Mouse (Mus musculus) lung, postnatal 0 days (tissue): ENCODE measurements around the gene Med12l. TPM values are rescaled to one million over a fixed set of nuclear protein-coding genes. Genes with fewer than 3 reads are reported as not detected.

ENCODE experiments used
- ATAC-seq: fragments of 200-750 bp; cut with Nextera tagmentation; 2 replicates; pipeline ENCODE4 v1.8.0; 2017; ENCODE audit warnings: moderate library complexity
- DNase-seq: peaks from one replicate; pipeline ENCODE4 v3.0.0-alpha.2; 2016; ENCODE audit warnings: low spot score
- H3K27ac ChIP-seq: fragments of 300-500 bp; sonication (generic); 2 replicates; pipeline ENCODE4 v1.5.1; 2014; ENCODE audit warnings: antibody characterized with exemption, mild to moderate bottlenecking, low read length, mixed read lengths
- H3K27me3 ChIP-seq: fragments of 300-500 bp; sonication (generic); replicated peaks from 2 replicates; pipeline ENCODE4 v1.6.1; 2014; ENCODE audit warnings: low read length, mixed read lengths; ENCODE audit not compliant: insufficient read depth
- H3K36me3 ChIP-seq: fragments of 300-500 bp; sonication (generic); 2 replicates; pipeline ENCODE4 v1.6.1; 2014; ENCODE audit warnings: low read length, mixed read lengths; ENCODE audit not compliant: insufficient read depth
- H3K4me1 ChIP-seq: fragments of 300-500 bp; sonication (generic); 2 replicates; pipeline ENCODE4 v1.6.1; 2014; ENCODE audit warnings: antibody characterized with exemption, low read depth, low read length, mixed read lengths; ENCODE audit not compliant: insufficient read depth
- H3K4me2 ChIP-seq: fragments of 300-500 bp; sonication (generic); replicated peaks from 2 replicates; pipeline ENCODE4 v1.6.1; 2014; ENCODE audit warnings: low read depth, mild to moderate bottlenecking, low read length, moderate library complexity, mixed read lengths
- H3K4me3 ChIP-seq: fragments of 300-500 bp; sonication (generic); 2 replicates; pipeline ENCODE4 v1.5.1; 2014; ENCODE audit warnings: low read depth, low read length
- H3K9ac ChIP-seq: fragments of 300-500 bp; sonication (generic); replicated peaks from 2 replicates; pipeline ENCODE4 v1.6.1; 2014; ENCODE audit warnings: low read depth, mild to moderate bottlenecking
- H3K9me3 ChIP-seq: fragments of 300-500 bp; sonication (generic); 2 replicates; pipeline ENCODE4 v1.6.1; 2016; ENCODE audit warnings: low read length, mixed read lengths
- CTCF ChIP-seq: IDR thresholded peaks from 2 replicates; pipeline ENCODE4 v1.5.1; 2016; ENCODE audit warnings: antibody characterized with exemption, mild to moderate bottlenecking
- EP300 ChIP-seq: IDR thresholded peaks from 2 replicates; pipeline ENCODE4 v1.6.1; 2016; ENCODE audit warnings: antibody characterized with exemption, mild to moderate bottlenecking, control low read depth
- WGBS: fragments of 180-500 bp; shearing (Covaris S2); extraction: QIAGEN DNeasy Blood & Tissue Kit; methylation state at CpG from one replicate; pipeline ENCODE4 v1.1.7; 2014; 5-methylcytosine and 5-hydroxymethylcytosine counted together
- polyA plus RNA-seq: library from polyadenylated mRNA; unstranded; fragments of >200 nt; fragmentation: Nextera tagmentation; extraction: Ambion mirVana; gene quantifications from 2 replicates; pipeline ENCODE4 v1.2.1, GENCODE M21; 2015

Med12l gene
- polyA plus RNA-seq, 1 experiment from 2014 or later, result 0.27 TPM

DNA sequence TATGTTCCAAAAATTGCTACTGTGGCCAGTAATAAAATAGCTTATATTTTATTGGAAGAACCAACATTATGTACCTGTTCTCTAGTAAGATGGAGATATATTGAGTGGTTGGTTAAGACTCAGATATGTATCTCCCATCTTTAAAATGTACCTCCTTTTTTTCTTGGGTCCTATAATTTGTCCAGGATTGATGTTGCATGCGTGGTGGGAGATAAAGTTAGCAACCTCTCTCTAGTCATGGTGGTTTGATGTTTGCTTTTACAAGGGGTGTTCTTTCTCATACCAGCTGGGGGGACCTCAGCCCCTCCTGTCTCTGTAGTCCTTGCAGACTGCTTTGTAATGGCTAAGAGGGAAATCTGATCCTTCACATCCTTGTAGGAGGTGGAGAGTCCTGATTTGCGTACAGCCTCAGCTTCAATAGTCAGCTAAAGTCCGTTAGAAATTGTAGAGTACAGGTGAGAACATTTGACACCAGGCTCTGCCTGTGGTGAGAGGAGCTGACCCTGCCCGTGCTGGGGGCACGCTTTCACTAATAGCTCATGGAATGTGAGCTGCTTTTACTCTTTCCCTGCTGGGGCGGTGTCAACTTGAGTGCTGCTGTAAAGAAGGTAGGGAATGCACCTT is 74.8 kb downstream of the Med12l start:
- H3K4me1 ChIP-seq, result no peaks in the 10 kb centered on the region; the same call in 1 of the 2 replicates
- H3K27me3 ChIP-seq, result no peaks in the 10 kb centered on the region
- H3K4me2 ChIP-seq, result no peak overlapping the region
- no peak overlapping the region for H3K9ac ChIP-seq
- no peaks in the 10 kb centered on the region for H3K9me3 ChIP-seq
- DNase-seq (no peak), ATAC-seq (no peak; the same call in 1 of the 2 replicates)
- no peaks in the 10 kb centered on the region for H3K36me3 ChIP-seq
- H3K4me3 ChIP-seq, result no peak overlapping the region
- 0 out of 2 replicates have a peak overlapping the region, but pooled peaks have one; percentile 20 for H3K27ac ChIP-seq
- no peak for TF ChIP-seq EP300
- no peak for TF ChIP-seq CTCF
- 29% methylated on average over 6 of the region's 6 CpGs for WGBS

DNA sequence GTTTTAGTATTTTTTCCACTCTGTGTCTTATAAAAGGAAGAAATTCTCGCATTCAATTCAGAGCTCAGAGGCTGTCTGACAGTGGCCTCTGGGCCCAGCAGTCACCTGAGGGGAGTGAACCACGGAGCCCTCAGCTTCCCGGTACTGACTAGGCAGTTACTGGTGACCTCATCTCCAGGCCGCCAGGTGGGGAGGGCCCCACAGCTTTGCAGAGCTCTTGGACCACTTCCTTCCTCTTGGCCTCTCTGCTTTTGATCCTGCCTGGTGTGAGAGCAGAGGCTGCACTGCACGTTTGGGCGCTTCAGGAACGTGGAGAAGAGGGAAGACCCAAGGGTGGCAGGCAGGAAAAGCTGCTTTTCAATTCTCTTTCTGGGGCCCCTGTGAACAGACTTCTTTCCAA is 75.3 kb downstream of the Med12l start:
- Histone ChIP-seq H3K9ac (no peak overlapping the region), H3K27ac (0 out of 2 replicates have a peak overlapping the region, but pooled peaks have one; percentile 20), H3K4me3 (no peak overlapping the region), H3K4me2 (no peak overlapping the region), H3K36me3 (no peaks in the 10 kb centered on the region), H3K9me3 (no peaks in the 10 kb centered on the region), H3K4me1 (no peaks in the 10 kb centered on the region; the same call in 1 of the 2 replicates), H3K27me3 (no peaks in the 10 kb centered on the region)
- WGBS, result 16% methylated on average over 7 of the region's 7 CpGs
- no peak for TF ChIP-seq EP300
- TF ChIP-seq CTCF, result no peak
- peak; percentile 84 for ATAC-seq
- peak; percentile 65 for DNase-seq

DNA sequence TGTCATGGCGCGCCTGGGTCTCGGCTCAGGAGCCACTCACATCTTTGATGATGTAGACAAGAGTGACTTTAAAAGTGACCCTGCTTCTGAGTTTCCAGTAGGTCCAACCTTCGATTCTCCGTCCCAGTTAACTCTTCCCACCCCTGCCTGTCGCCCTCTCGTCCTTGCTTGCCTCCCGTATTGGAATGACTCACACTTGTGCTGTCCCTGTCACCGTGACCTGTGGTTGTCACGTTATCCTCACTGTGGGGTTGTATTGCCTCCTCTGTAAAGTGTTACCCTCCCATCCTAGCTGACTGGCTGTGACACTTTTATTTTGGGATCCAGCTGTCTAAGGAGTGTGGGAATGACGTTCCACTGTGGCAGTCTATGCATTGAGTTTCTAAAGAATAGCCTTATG is 87.1 kb downstream of the Med12l start:
- Histone ChIP-seq H3K27me3 (no peaks in the 10 kb centered on the region), H3K36me3 (no peaks in the 10 kb centered on the region), H3K4me3 (no peak overlapping the region), H3K4me2 (no peak overlapping the region), H3K27ac (no peak overlapping the region), H3K4me1 (no peaks in the 10 kb centered on the region), H3K9ac (no peak overlapping the region), H3K9me3 (no peaks in the 10 kb centered on the region)
- ATAC-seq (no peak), DNase-seq (no peak)
- TF ChIP-seq CTCF, result no peak
- TF ChIP-seq EP300, result no peak
- WGBS, result 64% methylated on average over 11 of the region's 11 CpGs

DNA sequence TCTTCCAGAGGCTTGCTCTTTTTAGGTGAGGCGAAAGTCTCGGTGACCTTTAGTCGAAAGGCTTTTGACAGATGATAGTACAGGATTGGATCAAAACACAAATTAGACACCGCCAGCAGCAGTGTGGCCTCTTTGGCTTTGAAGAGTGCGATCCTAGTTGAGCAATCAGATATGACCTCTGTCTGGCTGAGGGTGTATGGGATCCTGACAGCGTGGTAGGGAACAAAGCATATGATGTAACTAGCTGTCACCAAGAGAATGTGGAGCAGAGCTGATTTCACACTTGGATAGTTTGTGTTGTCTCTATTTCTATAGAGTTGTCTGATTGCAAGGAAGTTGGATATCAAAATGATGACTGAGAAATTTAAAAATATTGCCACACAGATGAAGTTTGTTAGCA is 91.8 kb downstream of the Med12l start:
- H3K27ac ChIP-seq, result no peak overlapping the region
- no peaks in the 10 kb centered on the region for H3K36me3 ChIP-seq
- H3K4me2 ChIP-seq, result no peak overlapping the region
- ATAC-seq (peak; percentile 55), DNase-seq (peak; percentile 42)
- no peaks in the 10 kb centered on the region for H3K4me1 ChIP-seq
- no peak for TF ChIP-seq CTCF
- TF ChIP-seq EP300, result no peak
- H3K27me3 ChIP-seq, result no peaks in the 10 kb centered on the region
- no peaks in the 10 kb centered on the region for H3K9me3 ChIP-seq
- 49% methylated on average over 6 of the region's 6 CpGs for WGBS
- no peak overlapping the region for H3K9ac ChIP-seq
- H3K4me3 ChIP-seq, result no peak overlapping the region

DNA sequence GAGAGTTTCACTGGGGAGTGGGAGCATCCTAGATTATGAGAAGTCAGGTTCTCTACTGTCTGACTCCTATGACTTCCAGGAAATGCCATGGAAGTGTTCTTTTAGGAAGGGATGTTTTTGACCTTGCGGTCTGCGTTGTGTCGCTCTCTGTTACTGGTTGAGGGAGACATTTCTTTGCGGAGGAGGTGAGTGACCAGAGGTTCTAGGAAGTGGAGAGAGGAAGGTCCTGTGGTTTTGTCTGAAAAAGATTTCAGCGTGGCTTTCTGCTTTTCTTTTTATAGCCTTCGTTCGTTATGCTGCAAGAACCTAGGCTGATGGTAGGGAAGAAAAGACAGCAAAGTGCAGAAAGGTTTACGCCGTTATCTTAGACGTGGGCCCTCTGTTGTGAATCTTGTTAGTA is 92.9 kb downstream of the Med12l start:
- Histone ChIP-seq H3K9ac (no peak overlapping the region), H3K4me1 (no peaks in the 10 kb centered on the region), H3K27me3 (no peaks in the 10 kb centered on the region), H3K4me2 (no peak overlapping the region), H3K9me3 (no peaks in the 10 kb centered on the region), H3K27ac (no peak overlapping the region), H3K36me3 (no peaks in the 10 kb centered on the region), H3K4me3 (no peak overlapping the region)
- TF ChIP-seq CTCF, result no peak
- no peak for TF ChIP-seq EP300
- peak; percentile 15 for DNase-seq
- no peak for ATAC-seq
- WGBS, result 87% methylated on average over 10 of the region's 10 CpGs

- Histone ChIP-seq H3K9ac (no peak within 1 kb of the TSS), H3K9me3 (no peaks in the 10 kb centered on the region), H3K4me1 (no peaks in the 10 kb centered on the region), H3K36me3 (no peaks in the 10 kb centered on the region), H3K27me3 (no peaks in the 10 kb centered on the region), H3K4me3 (no peak within 1 kb of the TSS), H3K27ac (no peak within 1 kb of the TSS), H3K4me2 (no peak within 1 kb of the TSS)
- DNase-seq (no peak), ATAC-seq (no peak)
- WGBS, result 70% methylated on average over 6 of the region's 6 CpGs
- TF ChIP-seq CTCF, result no peak
Measured at GRCm38 (mm10) chr3:59101218-59101986, 95.8 kb downstream of the Med12l start, which contains the start of gene Gpr171. Gene Gpr171, minus strand, starts transcription at chr3:59101821.
